Comparison of ENCODE assay signal across 8 mouse cellular contexts in the genomic region with DNA sequence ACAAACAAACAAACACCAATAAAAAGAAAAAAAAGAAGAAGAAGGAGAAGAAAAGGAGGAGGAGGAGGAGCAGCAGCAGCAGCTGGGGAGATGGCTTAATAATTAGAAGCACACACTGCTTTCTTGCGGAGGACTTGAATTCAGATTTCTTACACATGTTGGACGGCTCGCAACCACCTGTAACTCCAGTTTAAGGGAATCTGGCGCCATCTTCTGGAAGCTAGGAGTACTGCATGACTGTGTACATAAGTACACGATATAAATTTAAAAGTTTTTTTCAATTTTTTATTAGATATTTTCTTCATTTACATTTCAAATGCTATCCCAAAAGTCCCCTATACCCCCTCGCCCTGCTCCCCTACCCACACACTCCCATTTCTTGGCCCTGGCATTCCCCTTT. TPM values are rescaled to one million over a fixed set of nuclear protein-coding genes. Genes with fewer than 3 reads are reported as not detected.
DNase-seq lines count a peak whose midpoint lies in the region; TF ChIP-seq lines count a peak whose summit lies in the region.

No protein-coding gene starts in this region.

- H3K27me3 ChIP-seq in thymus, adult 2 months (ENCODE audit: control insufficient read depth, insufficient read depth, low read length) = no peaks in the 10 kb centered on the region

- peak; percentile 91; the same call in 1 of the 2 replicates for TF ChIP-seq CTCF in gastrocnemius, adult 2 months (IDR thresholded peaks at IDR 0.05)
- no peak for TF ChIP-seq CTCF in thymus, adult 2 months (IDR thresholded peaks at IDR 0.05; ENCODE audit: borderline replicate concordance, control insufficient read depth, extremely low read depth, insufficient read depth, low read length, poor library complexity)

- WGBS in thymus, adult 2 months = 36% methylated on average over 6 of the region's 6 CpGs

- TF ChIP-seq POLR2A in thymus, adult 2 months (IDR thresholded peaks at IDR 0.05; ENCODE audit: control insufficient read depth, extremely low read depth, insufficient read depth, low read length, poor library complexity) = no peak

- H3K36me3 ChIP-seq in thymus, adult 2 months (ENCODE audit: control insufficient read depth, insufficient read depth, low read length) = no peaks in the 10 kb centered on the region

- H3K4me1 ChIP-seq in thymus, adult 2 months (replicated peaks; ENCODE audit: control insufficient read depth, insufficient read depth, low read length) = 0 out of 2 replicates have a peak, but pooled peaks cover 2% of the 10 kb centered on the region

- DNase-seq in gastrocnemius, adult 2 months = peak; percentile 58
- DNase-seq in gastrocnemius, postnatal 36 days = no peak
- peak; percentile 72 for DNase-seq in urinary bladder, postnatal 14 days (ENCODE audit: low spot score)
- DNase-seq in urinary bladder, adult 2 months (ENCODE audit: low spot score) = no peak
- peak; percentile 74 for DNase-seq in cerebellum, adult 9-10 months
- peak; percentile 16 to 74 for DNase-seq in kidney, adult 8-10 months
- DNase-seq in lung, postnatal 36 days = peak; percentile 83
- DNase-seq in thymus, adult 2 months = peak; percentile 54

- H3K4me3 ChIP-seq in gastrocnemius, adult 2 months = no peak overlapping the region
- no peak overlapping the region for H3K4me3 ChIP-seq in thymus, adult 2 months (ENCODE audit: control insufficient read depth, insufficient read depth, low read length)

- H3K27ac ChIP-seq in gastrocnemius, adult 2 months = no peak overlapping the region
- no peak overlapping the region for H3K27ac ChIP-seq in thymus, adult 2 months (ENCODE audit: control insufficient read depth, insufficient read depth, low read length)

- intact Hi-C loops in gastrocnemius, adult 2 months (cut with DNase I) = loop anchor here (2.0 to 5.0 kb wide), 2 partner anchors 43 to 90 kb away; partner anchors contain the start of gene C2cd4b
- intact Hi-C loops in gastrocnemius, postnatal 36 days (cut with DNase I) = loop anchor here (2.0 to 5.0 kb wide), 2 partner anchors 43 to 90 kb away; partner anchors contain the start of gene C2cd4b

RNA-seq across cellular contexts. Expression of gene C2cd4a, which starts 29.9 kb away (rescaled TPM):
- total RNA-seq in gastrocnemius, adult 2 months (2021) = not detected
- under 1 TPM in 1 of 2 experiments, not detected in 1; 0.42 TPM for total RNA-seq in gastrocnemius, postnatal 36 days (2021)
- polyA plus RNA-seq in urinary bladder, adult 2 months (2012; rRNA removed) = 0.48 and 0.59 TPM in 2 replicates
- 0.46 and 1.3 TPM in 2 replicates for polyA plus RNA-seq in thymus, adult 2 months (2012; rRNA removed)

RNA-seq across cellular contexts. Expression of gene Vps13c, which starts 38.0 kb away (rescaled TPM):
- total RNA-seq in gastrocnemius, adult 2 months (2021) = 10 to 100 TPM; 26.1 to 32.9 TPM
- total RNA-seq in gastrocnemius, postnatal 36 days (2021) = 10 to 100 TPM; 23.6 to 24.1 TPM
- polyA plus RNA-seq in urinary bladder, adult 2 months (2012; rRNA removed) = 18.8 and 19.7 TPM in 2 replicates
- 14.1 and 14.5 TPM in 2 replicates for polyA plus RNA-seq in thymus, adult 2 months (2012; rRNA removed)

RNA-seq across cellular contexts. Expression of gene C2cd4b, which starts 43.0 kb away (rescaled TPM):
- not detected for total RNA-seq in gastrocnemius, adult 2 months (2021)
- total RNA-seq in gastrocnemius, postnatal 36 days (2021) = not detected
- not detected in 2 replicates for polyA plus RNA-seq in urinary bladder, adult 2 months (2012; rRNA removed)
- polyA plus RNA-seq in thymus, adult 2 months (2012; rRNA removed) = 1.7 and 2.7 TPM in 2 replicates

Comparison
In these comparisons a context has a peak if more than half of its experiments do, and no peak if none do; other contexts are left out.
1. DNase-seq: peak in gastrocnemius, adult 2 months (single experiment), urinary bladder, postnatal 14 days (single experiment), cerebellum, adult 9-10 months (single experiment), kidney, adult 8-10 months (2 of 2), lung, postnatal 36 days (single experiment) and thymus, adult 2 months (single experiment); none in gastrocnemius, postnatal 36 days (0 of 2) and urinary bladder, adult 2 months (single experiment).